Mouse (Mus musculus) retina, adult 2 months (tissue): ENCODE results near the gene Dhx36.

ENCODE experiments used
- DNase-seq: peaks from one replicate; pipeline ENCODE4 v3.0.0-alpha.2; 2012; ENCODE audit warnings: low read depth, low spot score

Dhx36 gene

DNA sequence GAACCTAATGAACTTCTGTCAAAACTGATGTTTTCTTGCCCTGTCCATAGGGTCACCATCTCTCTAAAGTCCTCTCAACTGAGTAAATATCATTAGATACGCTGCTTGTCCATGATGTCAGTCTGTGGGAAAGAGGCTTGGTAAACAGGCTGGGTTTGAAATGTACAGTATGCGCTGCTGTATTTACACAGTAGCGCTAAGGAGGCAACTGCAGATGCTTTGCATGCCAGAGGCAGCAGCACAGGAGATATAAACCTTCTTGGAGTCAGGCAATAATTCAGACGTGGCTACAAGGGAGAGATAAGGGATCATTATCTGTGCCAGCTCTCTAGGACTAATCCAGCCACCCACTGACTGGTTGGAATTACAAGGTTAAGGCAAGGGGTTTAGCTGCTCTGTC lies 73.1 kb downstream of the Dhx36 start:
- DNase-seq = no peak

DNA sequence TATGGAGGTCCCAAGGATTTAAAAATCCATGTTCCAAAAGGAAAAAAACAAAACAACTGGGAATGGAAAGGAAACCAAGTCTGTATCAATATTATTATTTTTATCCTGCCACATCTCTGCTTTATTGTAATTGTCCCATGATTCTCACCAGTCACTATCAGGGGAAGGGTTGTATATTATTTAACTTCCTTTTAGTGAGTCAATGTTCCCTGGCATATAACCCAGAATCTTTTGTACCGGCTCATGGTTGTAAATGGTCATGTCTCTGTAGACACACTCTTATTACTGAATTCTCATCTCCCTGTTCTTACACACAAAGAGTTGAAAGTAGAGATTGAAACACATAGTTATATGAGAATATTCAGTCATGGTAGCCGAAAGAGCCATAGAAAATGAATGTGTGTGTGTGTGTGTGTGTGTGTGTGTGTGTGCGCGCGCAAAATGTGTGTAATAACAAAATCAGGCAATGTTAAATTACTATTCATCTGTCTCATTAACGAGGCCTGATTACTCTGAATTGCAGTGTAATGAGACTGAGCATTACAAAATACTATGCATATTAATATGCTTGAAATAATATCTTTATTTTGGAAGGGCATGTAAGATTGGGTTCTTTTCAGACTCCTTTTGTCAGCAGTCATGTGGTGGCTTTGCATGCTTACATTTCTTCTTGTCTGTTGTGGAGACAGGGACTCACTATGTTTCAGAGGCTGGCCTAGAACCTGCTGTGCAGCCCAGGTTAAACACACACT lies 88.2 kb downstream of the Dhx36 start:
- DNase-seq = no peak
